Mouse (Mus musculus) limb, embryonic 10.5 days (tissue): ENCODE results near the gene Cacna1b. TPM values are rescaled to one million over a fixed set of nuclear protein-coding genes. Genes with fewer than 3 reads are reported as not detected.

Experiments
- DNase-seq: peaks from one replicate; pipeline ENCODE4 v3.0.0-alpha.2; 2017; ENCODE audit warnings: low spot score
- H3K27ac ChIP-seq: fragments of 300-500 bp; sonication (generic); 2 replicates; pipeline ENCODE4 v1.5.1; 2016; ENCODE audit warnings: mild to moderate bottlenecking
- H3K27me3 ChIP-seq: fragments of 300-500 bp; sonication (generic); 2 replicates; pipeline ENCODE4 v1.6.1; 2016; ENCODE audit warnings: low read depth, mild to moderate bottlenecking; ENCODE audit not compliant: poor library complexity, severe bottlenecking
- H3K36me3 ChIP-seq: fragments of 300-500 bp; sonication (generic); 2 replicates; pipeline ENCODE4 v1.6.1; 2016; ENCODE audit warnings: mild to moderate bottlenecking, moderate library complexity
- H3K4me1 ChIP-seq: fragments of 300-500 bp; sonication (generic); 2 replicates; pipeline ENCODE4 v1.6.1; 2016
- H3K4me3 ChIP-seq: fragments of 300-500 bp; sonication (generic); 2 replicates; pipeline ENCODE4 v1.5.1; 2016; ENCODE audit warnings: mild to moderate bottlenecking, moderate library complexity
- H3K9me3 ChIP-seq: fragments of 300-500 bp; sonication (generic); replicated peaks from 2 replicates; pipeline ENCODE4 v1.6.1; 2016; ENCODE audit warnings: mild to moderate bottlenecking
- WGBS: fragments of 180-500 bp; shearing (Covaris S2); methylation state at CpG from one replicate; pipeline ENCODE4 v1.1.7; 2016; 5-methylcytosine and 5-hydroxymethylcytosine counted together
- polyA plus RNA-seq: library from polyadenylated mRNA; unstranded; fragments of >200 nt; fragmentation: Nextera tagmentation; extraction: Ambion mirVana; gene quantifications from 2 replicates; pipeline ENCODE4 v1.2.1, GENCODE M21; 2016

Gene Cacna1b
- polyA plus RNA-seq, 1 experiment from 2014 or later, result 1.7 TPM

GRCm38 (mm10) chr2:24607905-24608764 lies 154.8 kb downstream of the Cacna1b start:
- peaks cover 26% of the 10 kb centered on the region for H3K27me3 ChIP-seq
- WGBS, result 28% methylated on average over 13 of the region's 13 CpGs
- H3K27ac ChIP-seq, result 0 out of 2 replicates have a peak overlapping the region, but pooled peaks have one; percentile 33
- H3K36me3 ChIP-seq, result no peaks in the 10 kb centered on the region
- no peak overlapping the region for H3K4me3 ChIP-seq
- no peaks in the 10 kb centered on the region for H3K9me3 ChIP-seq
- H3K4me1 ChIP-seq, result 0 out of 2 replicates have a peak, but pooled peaks cover 9% of the 10 kb centered on the region
- no peak for DNase-seq

GRCm38 (mm10) chr2:24606531-24606930 lies 156.4 kb downstream of the Cacna1b start:
- H3K9me3 ChIP-seq, result no peaks in the 10 kb centered on the region
- H3K27me3 ChIP-seq, result peaks cover 26% of the 10 kb centered on the region
- no peak for DNase-seq
- no peak overlapping the region for H3K27ac ChIP-seq
- 88% methylated on average over 15 of the region's 15 CpGs for WGBS
- no peaks in the 10 kb centered on the region for H3K36me3 ChIP-seq
- H3K4me1 ChIP-seq, result 0 out of 2 replicates have a peak, but pooled peaks cover 9% of the 10 kb centered on the region
- no peak overlapping the region for H3K4me3 ChIP-seq

- Histone ChIP-seq H3K27me3 (peaks cover 26% of the 10 kb centered on the region), H3K4me1 (0 out of 2 replicates have a peak, but pooled peaks cover 9% of the 10 kb centered on the region), H3K4me3 (no peak overlapping the region), H3K36me3 (no peaks in the 10 kb centered on the region), H3K9me3 (no peaks in the 10 kb centered on the region), H3K27ac (no peak overlapping the region)
- 85% methylated on average over 4 of the region's 4 CpGs for WGBS
- no peak for DNase-seq
Observed at GRCm38 (mm10) chr2:24605096-24605495, 157.9 kb downstream of the Cacna1b start.

- no peak overlapping the region for H3K4me3 ChIP-seq
- no peak for DNase-seq
- H3K27me3 ChIP-seq, result no peaks in the 10 kb centered on the region
- peaks cover 3% of the 10 kb centered on the region; the same call in 1 of the 2 replicates for H3K4me1 ChIP-seq
- H3K9me3 ChIP-seq, result no peaks in the 10 kb centered on the region
- 92% methylated on average over 4 of the region's 4 CpGs for whole genome bisulfite sequencing
- no peaks in the 10 kb centered on the region for H3K36me3 ChIP-seq
- no peak overlapping the region for H3K27ac ChIP-seq
Observed at GRCm38 (mm10) chr2:24589426-24589825, 173.5 kb downstream of the Cacna1b start.

- Histone ChIP-seq H3K36me3 (no peaks in the 10 kb centered on the region), H3K4me1 (peaks cover 3% of the 10 kb centered on the region; the same call in 1 of the 2 replicates), H3K27ac (no peak overlapping the region), H3K27me3 (no peaks in the 10 kb centered on the region), H3K4me3 (no peak overlapping the region), H3K9me3 (no peaks in the 10 kb centered on the region)
- DNase-seq, result no peak
Observed at GRCm38 (mm10) chr2:24587999-24588398, 175.0 kb downstream of the Cacna1b start.

- 28% methylated on average over 3 of the region's 3 CpGs for WGBS
- no peaks in the 10 kb centered on the region for H3K36me3 ChIP-seq
Observed at GRCm38 (mm10) chr2:24574616-24575015, 188.3 kb downstream of the Cacna1b start.

GRCm38 (mm10) chr2:24570917-24571316 lies 192.0 kb downstream of the Cacna1b start:
- WGBS, result 88% methylated on average over 1 of the region's 1 CpGs
- DNase-seq, result no peak

More at GRCm38 (mm10) chr2:24574616-24575015, 188.3 kb downstream of the Cacna1b start:
- Histone ChIP-seq H3K9me3 (no peaks in the 10 kb centered on the region), H3K4me3 (no peak overlapping the region), H3K27me3 (no peaks in the 10 kb centered on the region), H3K4me1 (no peaks in the 10 kb centered on the region), H3K27ac (no peak overlapping the region)
- DNase-seq, result peak; percentile 59

GRCm38 (mm10) chr2:24568555-24568954 lies 194.4 kb downstream of the Cacna1b start:
- Histone ChIP-seq H3K27me3 (no peaks in the 10 kb centered on the region), H3K36me3 (no peaks in the 10 kb centered on the region), H3K4me3 (no peak overlapping the region), H3K9me3 (no peaks in the 10 kb centered on the region), H3K27ac (no peak overlapping the region), H3K4me1 (no peaks in the 10 kb centered on the region)
- no peak for DNase-seq
- 17% methylated on average over 3 of the region's 3 CpGs for WGBS

More at GRCm38 (mm10) chr2:24570917-24571316, 192.0 kb downstream of the Cacna1b start:
- Histone ChIP-seq H3K27ac (no peak overlapping the region), H3K27me3 (no peaks in the 10 kb centered on the region), H3K36me3 (no peaks in the 10 kb centered on the region), H3K4me1 (no peaks in the 10 kb centered on the region), H3K9me3 (no peaks in the 10 kb centered on the region), H3K4me3 (no peak overlapping the region)

GRCm38 (mm10) chr2:24562547-24563290 lies 200.2 kb downstream of the Cacna1b start:
- WGBS, result 77% methylated on average over 7 of the region's 7 CpGs
- no peaks in the 10 kb centered on the region for H3K36me3 ChIP-seq
- H3K9me3 ChIP-seq, result no peaks in the 10 kb centered on the region
- no peak overlapping the region for H3K4me3 ChIP-seq
- no peaks in the 10 kb centered on the region for H3K4me1 ChIP-seq
- H3K27ac ChIP-seq, result no peak overlapping the region
- H3K27me3 ChIP-seq, result no peaks in the 10 kb centered on the region
- DNase-seq, result no peak

- Histone ChIP-seq H3K27ac (no peak overlapping the region), H3K36me3 (no peaks in the 10 kb centered on the region), H3K4me1 (no peaks in the 10 kb centered on the region), H3K27me3 (no peaks in the 10 kb centered on the region), H3K9me3 (no peaks in the 10 kb centered on the region), H3K4me3 (no peak overlapping the region)
- 84% methylated on average over 6 of the region's 6 CpGs for WGBS
- DNase-seq, result no peak
Observed at GRCm38 (mm10) chr2:24561946-24562345, 201.0 kb downstream of the Cacna1b start.

GRCm38 (mm10) chr2:24560201-24560600 lies 202.8 kb downstream of the Cacna1b start:
- Histone ChIP-seq H3K27ac (no peak overlapping the region), H3K27me3 (no peaks in the 10 kb centered on the region), H3K9me3 (no peaks in the 10 kb centered on the region), H3K4me3 (no peak overlapping the region), H3K4me1 (no peaks in the 10 kb centered on the region), H3K36me3 (no peaks in the 10 kb centered on the region)
- 69% methylated on average over 5 of the region's 5 CpGs for WGBS
- DNase-seq, result no peak

- peaks cover 7% of the 10 kb centered on the region for H3K4me1 ChIP-seq
- no peak for DNase-seq
- WGBS, result 89% methylated on average over 6 of the region's 6 CpGs
- no peaks in the 10 kb centered on the region for H3K9me3 ChIP-seq
- no peak overlapping the region for H3K4me3 ChIP-seq
- H3K27me3 ChIP-seq, result no peaks in the 10 kb centered on the region
- H3K36me3 ChIP-seq, result no peaks in the 10 kb centered on the region
- H3K27ac ChIP-seq, result no peak overlapping the region
Observed at GRCm38 (mm10) chr2:24556347-24556746, 206.6 kb downstream of the Cacna1b start.

GRCm38 (mm10) chr2:24553962-24554361 lies 209.0 kb downstream of the Cacna1b start:
- no peaks in the 10 kb centered on the region for H3K27me3 ChIP-seq
- H3K4me3 ChIP-seq, result no peak overlapping the region
- no peak overlapping the region for H3K27ac ChIP-seq
- H3K4me1 ChIP-seq, result peaks cover 7% of the 10 kb centered on the region
- H3K9me3 ChIP-seq, result no peaks in the 10 kb centered on the region
- H3K36me3 ChIP-seq, result no peaks in the 10 kb centered on the region
- WGBS, result 13% methylated on average over 7 of the region's 7 CpGs
- no peak for DNase-seq
